Mouse (Mus musculus) midbrain, embryonic 15.5 days (tissue): ENCODE data around the gene Podxl. TPM values are rescaled to one million over a fixed set of nuclear protein-coding genes. Genes with fewer than 3 reads are reported as not detected.

Experiments
- ATAC-seq: fragments of 200-750 bp; cut with Nextera tagmentation; replicated peaks from 2 replicates; pipeline ENCODE4 v1.8.0; 2017; ENCODE audit warnings: moderate TSS enrichment
- H3K27ac ChIP-seq: fragments of 300-500 bp; sonication (generic); 2 replicates; pipeline ENCODE4 v1.5.1; 2015; ENCODE audit warnings: mild to moderate bottlenecking, inconsistent platforms
- H3K27me3 ChIP-seq: fragments of 300-500 bp; sonication (generic); replicated peaks from 2 replicates; pipeline ENCODE4 v1.6.1; 2015; ENCODE audit warnings: inconsistent platforms
- H3K36me3 ChIP-seq: fragments of 300-500 bp; sonication (generic); replicated peaks from 2 replicates; pipeline ENCODE4 v1.6.1; 2015; ENCODE audit warnings: inconsistent platforms
- H3K4me1 ChIP-seq: fragments of 300-500 bp; sonication (generic); 2 replicates; pipeline ENCODE4 v1.6.1; 2015; ENCODE audit warnings: inconsistent platforms
- H3K4me2 ChIP-seq: fragments of 300-500 bp; sonication (generic); 2 replicates; pipeline ENCODE4 v1.6.1; 2015; ENCODE audit warnings: inconsistent platforms, mild to moderate bottlenecking, moderate library complexity
- H3K4me3 ChIP-seq: fragments of 300-500 bp; sonication (generic); 2 replicates; pipeline ENCODE4 v1.5.1; 2015; ENCODE audit warnings: mild to moderate bottlenecking, inconsistent platforms
- H3K9ac ChIP-seq: fragments of 300-500 bp; sonication (generic); 2 replicates; pipeline ENCODE4 v1.6.1; 2015; ENCODE audit warnings: mild to moderate bottlenecking, inconsistent platforms
- H3K9me3 ChIP-seq: fragments of 300-500 bp; sonication (generic); 2 replicates; pipeline ENCODE4 v1.6.1; 2016; ENCODE audit warnings: inconsistent platforms
- WGBS: fragments of 180-500 bp; shearing (Covaris S2); methylation state at CpG from one replicate; pipeline ENCODE4 v1.1.7; 2015; ENCODE audit warnings: mixed read lengths; 5-methylcytosine and 5-hydroxymethylcytosine counted together
- polyA plus RNA-seq: library from polyadenylated mRNA; unstranded; fragments of >200 nt; fragmentation: Nextera tagmentation; extraction: Ambion mirVana; gene quantifications from 2 replicates; pipeline ENCODE4 v1.2.1, GENCODE M21; 2015

The Podxl gene
- polyA plus RNA-seq, 1 experiment from 2014 or later = 12.0 TPM

DNA sequence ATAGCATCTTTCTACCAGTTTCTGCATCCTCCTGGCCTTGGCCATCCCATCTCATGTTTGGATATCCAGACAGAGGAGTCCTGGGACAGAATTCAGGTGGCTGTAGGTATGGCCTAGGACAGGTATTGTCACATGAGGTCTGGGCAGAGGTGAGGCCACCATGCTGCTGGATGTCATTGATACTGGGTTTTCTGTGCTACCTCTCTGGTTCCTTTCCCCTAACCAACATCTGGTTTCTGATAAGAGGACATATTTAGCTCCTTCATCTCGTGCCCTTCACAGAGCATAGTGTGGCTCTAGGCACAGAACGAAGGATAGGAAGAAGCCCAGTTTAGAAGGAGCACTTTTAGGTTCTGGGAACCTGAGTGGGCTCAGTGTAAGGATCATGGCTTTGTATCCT is 28.3 kb upstream of the Podxl start:
- no peaks in the 10 kb centered on the region for H3K36me3 ChIP-seq
- no peaks in the 10 kb centered on the region for H3K9me3 ChIP-seq
- no peak overlapping the region for H3K4me3 ChIP-seq
- 89% methylated on average over 2 of the region's 2 CpGs for WGBS
- H3K27me3 ChIP-seq = no peaks in the 10 kb centered on the region
- no peak overlapping the region for H3K4me2 ChIP-seq
- peaks cover 11% of the 10 kb centered on the region for H3K4me1 ChIP-seq
- H3K9ac ChIP-seq = no peak overlapping the region
- no peak overlapping the region for H3K27ac ChIP-seq
- ATAC-seq = no peak

DNA sequence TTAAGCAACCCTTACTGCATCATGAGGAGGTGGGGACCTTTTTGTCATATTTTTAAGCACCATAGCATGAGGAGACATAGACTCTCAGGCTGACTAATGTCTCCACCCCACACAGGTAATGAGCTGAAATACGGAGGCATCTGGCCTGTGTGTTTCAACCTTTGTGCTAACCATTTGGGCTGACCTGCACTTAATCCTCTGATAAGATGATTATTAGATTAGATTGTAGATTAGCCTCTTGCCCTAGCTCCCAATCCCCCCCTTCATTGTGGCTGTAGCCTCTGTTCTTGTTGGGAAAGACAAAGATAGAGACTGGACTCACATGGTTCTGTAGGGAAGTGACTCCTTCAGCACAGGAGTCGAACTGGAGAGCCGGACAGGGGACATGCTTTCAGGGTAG is 27.9 kb upstream of the Podxl start:
- Histone ChIP-seq H3K27me3 (no peaks in the 10 kb centered on the region), H3K4me3 (no peak overlapping the region), H3K4me1 (peaks cover 6% of the 10 kb centered on the region), H3K9ac (no peak overlapping the region), H3K9me3 (no peaks in the 10 kb centered on the region), H3K27ac (no peak overlapping the region), H3K4me2 (no peak overlapping the region), H3K36me3 (no peaks in the 10 kb centered on the region)
- 79% methylated on average over 3 of the region's 3 CpGs for WGBS
- ATAC-seq = no peak

DNA sequence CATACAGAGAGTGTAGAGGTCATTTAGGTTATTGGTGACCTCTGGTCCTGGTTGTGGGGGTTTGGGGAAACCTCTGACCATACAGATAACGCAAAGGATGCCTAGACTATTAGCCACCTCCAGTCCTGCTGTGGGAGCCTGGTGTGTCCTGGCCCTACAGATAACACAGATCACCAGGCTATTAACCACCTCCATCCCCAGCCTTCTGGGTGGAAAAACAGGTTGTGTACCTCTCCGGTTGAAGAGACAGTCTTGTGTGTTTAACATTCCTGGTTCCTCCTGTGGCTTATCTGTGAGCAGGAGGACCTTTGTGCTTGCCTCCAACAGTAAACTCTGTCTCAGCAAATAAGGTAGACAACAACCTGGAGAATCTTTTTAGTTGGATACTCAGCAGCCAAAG is 27.0 kb upstream of the Podxl start:
- no peaks in the 10 kb centered on the region for H3K27me3 ChIP-seq
- no peak for ATAC-seq
- no peak overlapping the region for H3K4me2 ChIP-seq
- no peaks in the 10 kb centered on the region for H3K36me3 ChIP-seq
- no peaks in the 10 kb centered on the region for H3K9me3 ChIP-seq
- no peak overlapping the region for H3K4me3 ChIP-seq
- H3K4me1 ChIP-seq = no peaks in the 10 kb centered on the region
- H3K9ac ChIP-seq = no peak overlapping the region
- H3K27ac ChIP-seq = no peak overlapping the region
- 90% methylated on average over 2 of the region's 2 CpGs for WGBS

DNA sequence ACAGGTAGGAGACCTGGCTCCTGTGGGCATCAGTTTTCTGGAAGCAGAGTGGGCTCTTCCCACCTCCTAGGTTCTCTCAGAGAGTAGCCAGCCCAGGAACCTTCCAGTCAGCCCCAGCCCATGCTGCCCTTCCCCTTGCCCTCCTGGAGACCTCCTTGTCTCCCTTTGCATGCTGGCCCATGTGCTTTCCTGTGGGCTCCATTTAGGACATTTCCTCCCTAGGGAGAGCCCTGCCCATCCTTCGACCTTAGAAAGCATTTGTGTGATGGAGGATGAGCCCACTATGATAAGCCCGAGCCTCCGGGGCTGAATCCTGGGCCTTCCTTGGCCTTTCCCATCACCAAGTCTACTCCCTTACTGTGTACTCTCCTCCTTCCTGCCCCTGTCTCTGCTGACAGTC is 25.5 kb upstream of the Podxl start:
- Histone ChIP-seq H3K27ac (no peak overlapping the region), H3K27me3 (no peaks in the 10 kb centered on the region), H3K4me2 (no peak overlapping the region), H3K36me3 (no peaks in the 10 kb centered on the region), H3K4me1 (no peaks in the 10 kb centered on the region), H3K9ac (no peak overlapping the region), H3K9me3 (no peaks in the 10 kb centered on the region), H3K4me3 (no peak overlapping the region)
- ATAC-seq = no peak
- 92% methylated on average over 3 of the region's 3 CpGs for WGBS

DNA sequence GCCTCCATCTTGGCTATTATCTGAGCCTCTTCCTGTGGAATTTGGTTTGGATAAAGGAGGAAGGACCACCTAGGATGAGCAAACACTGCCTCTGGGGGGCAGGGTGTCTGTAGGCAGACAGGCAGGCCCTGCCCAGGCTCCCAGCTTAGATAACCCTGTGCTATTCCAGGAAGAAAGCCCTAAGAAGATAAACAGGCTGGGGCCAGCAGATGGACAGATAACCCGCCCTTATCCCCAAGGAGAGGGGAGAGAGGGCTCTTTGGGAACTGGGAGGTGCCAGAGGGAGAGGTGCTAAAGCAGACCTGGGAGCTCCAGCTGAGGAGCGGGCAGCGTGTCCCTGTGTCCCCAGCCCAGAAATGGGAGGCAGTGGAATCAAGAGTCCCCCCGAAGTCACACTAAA is 23.9 kb upstream of the Podxl start:
- 61% methylated on average over 4 of the region's 4 CpGs for WGBS
- H3K27me3 ChIP-seq = no peaks in the 10 kb centered on the region
- ATAC-seq = no peak
- no peaks in the 10 kb centered on the region for H3K4me1 ChIP-seq
- H3K9ac ChIP-seq = no peak overlapping the region
- H3K9me3 ChIP-seq = no peaks in the 10 kb centered on the region
- no peak overlapping the region for H3K27ac ChIP-seq
- H3K4me3 ChIP-seq = no peak overlapping the region
- H3K36me3 ChIP-seq = no peaks in the 10 kb centered on the region
- H3K4me2 ChIP-seq = no peak overlapping the region

DNA sequence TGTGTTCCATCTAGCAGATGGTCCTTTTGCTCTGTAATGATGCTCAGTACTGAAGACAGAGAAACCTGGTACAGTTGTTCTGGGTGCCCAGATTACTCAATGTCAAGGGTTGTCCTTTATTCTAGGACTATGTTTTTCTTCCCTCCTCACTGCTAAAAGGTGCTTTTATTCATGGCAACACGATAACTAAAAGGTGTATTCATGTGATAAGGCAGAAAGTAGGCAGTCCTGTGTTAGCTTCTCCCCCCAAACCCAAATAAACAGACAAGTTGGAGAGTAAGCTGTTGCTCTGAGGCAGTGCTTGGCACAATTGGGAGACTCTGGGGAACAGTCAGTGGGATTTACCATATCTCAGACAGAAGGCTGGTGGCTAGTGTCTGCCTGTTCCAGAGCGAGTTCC is 22.3 kb upstream of the Podxl start:
- no peak overlapping the region for H3K4me2 ChIP-seq
- ATAC-seq = no peak
- H3K36me3 ChIP-seq = no peaks in the 10 kb centered on the region
- H3K4me1 ChIP-seq = no peaks in the 10 kb centered on the region
- 86% methylated on average over 2 of the region's 2 CpGs for WGBS
- no peak overlapping the region for H3K4me3 ChIP-seq
- H3K9me3 ChIP-seq = no peaks in the 10 kb centered on the region
- H3K27me3 ChIP-seq = no peaks in the 10 kb centered on the region
- no peak overlapping the region for H3K27ac ChIP-seq
- no peak overlapping the region for H3K9ac ChIP-seq

DNA sequence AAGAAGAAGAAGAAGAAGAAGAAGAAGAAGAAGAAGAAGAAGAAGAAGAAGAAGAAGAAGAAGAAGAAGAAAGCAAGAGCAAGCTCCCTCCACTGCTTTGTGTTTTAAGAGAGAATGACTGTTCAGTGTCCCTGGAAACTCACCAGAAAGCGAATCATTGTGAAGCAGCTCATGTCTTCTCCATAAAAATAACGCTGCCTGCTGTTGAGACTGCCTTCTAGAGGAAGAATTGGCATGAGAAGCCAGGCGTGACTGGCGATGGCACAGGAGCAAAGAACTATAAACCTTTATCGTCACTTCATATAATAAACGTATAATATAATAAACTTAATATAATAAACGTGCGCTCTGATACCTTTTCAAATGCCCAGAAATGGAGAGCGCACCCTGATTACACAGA is 12.4 kb upstream of the Podxl start:
- Histone ChIP-seq H3K4me1 (no peaks in the 10 kb centered on the region), H3K4me3 (no peak overlapping the region), H3K27ac (no peak overlapping the region), H3K36me3 (no peaks in the 10 kb centered on the region), H3K27me3 (no peaks in the 10 kb centered on the region), H3K9me3 (no peaks in the 10 kb centered on the region), H3K4me2 (no peak overlapping the region), H3K9ac (no peak overlapping the region)
- WGBS = 85% methylated on average over 9 of the region's 9 CpGs
- ATAC-seq = no peak

DNA sequence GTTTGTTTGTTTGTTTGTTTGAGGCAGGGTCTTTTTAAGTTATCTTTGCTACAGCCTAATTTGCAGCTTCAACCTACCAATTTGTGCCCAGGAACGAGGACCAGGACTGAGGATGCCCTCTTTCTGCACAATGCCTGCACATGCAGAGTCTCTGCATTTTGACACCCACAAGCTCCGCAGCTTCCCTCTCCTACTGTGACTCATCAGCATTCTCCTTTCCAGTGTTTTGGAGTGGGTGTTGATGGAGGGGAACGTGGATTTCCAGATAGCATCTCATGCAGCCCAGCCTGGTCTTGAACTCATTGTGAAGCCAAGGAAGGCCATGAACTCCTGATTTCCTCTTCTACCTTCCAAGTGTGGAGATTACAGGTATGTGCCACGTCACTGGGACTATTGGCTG is 11.3 kb upstream of the Podxl start:
- no peak overlapping the region for H3K9ac ChIP-seq
- 78% methylated on average over 4 of the region's 4 CpGs for WGBS

DNA sequence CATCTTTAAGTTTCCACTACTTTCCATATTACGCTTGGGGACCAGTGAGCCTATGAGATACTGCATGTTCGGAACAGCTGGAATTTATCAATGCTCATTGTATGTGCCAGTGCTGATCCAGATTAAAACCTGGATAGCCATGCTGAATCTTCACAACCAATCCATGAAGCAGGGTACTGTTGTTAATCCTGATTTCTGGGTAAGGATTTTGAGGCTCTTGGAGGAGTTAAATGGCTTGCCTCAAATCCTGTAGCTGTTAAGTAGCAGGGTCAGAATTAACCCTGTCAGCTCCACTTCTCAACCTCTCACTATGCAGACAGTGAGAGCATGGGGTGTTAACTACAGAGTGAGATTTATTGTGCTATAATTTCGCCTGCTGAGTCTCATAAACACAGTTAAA is 7.7 kb upstream of the Podxl start:
- no peak for ATAC-seq
- no peak overlapping the region for H3K4me2 ChIP-seq
- no peaks in the 10 kb centered on the region for H3K27me3 ChIP-seq
- H3K36me3 ChIP-seq = no peaks in the 10 kb centered on the region
- H3K4me3 ChIP-seq = no peak overlapping the region
- no peaks in the 10 kb centered on the region for H3K4me1 ChIP-seq
- H3K27ac ChIP-seq = no peak overlapping the region
- 57% methylated on average over 3 of the region's 3 CpGs for WGBS
- no peak overlapping the region for H3K9ac ChIP-seq
- H3K9me3 ChIP-seq = no peaks in the 10 kb centered on the region

More for the DNA sequence above, 11.3 kb upstream of the Podxl start:
- Histone ChIP-seq H3K9me3 (no peaks in the 10 kb centered on the region), H3K27me3 (no peaks in the 10 kb centered on the region), H3K4me2 (no peak overlapping the region), H3K36me3 (no peaks in the 10 kb centered on the region), H3K4me3 (no peak overlapping the region), H3K4me1 (no peaks in the 10 kb centered on the region), H3K27ac (no peak overlapping the region)
- ATAC-seq = no peak

DNA sequence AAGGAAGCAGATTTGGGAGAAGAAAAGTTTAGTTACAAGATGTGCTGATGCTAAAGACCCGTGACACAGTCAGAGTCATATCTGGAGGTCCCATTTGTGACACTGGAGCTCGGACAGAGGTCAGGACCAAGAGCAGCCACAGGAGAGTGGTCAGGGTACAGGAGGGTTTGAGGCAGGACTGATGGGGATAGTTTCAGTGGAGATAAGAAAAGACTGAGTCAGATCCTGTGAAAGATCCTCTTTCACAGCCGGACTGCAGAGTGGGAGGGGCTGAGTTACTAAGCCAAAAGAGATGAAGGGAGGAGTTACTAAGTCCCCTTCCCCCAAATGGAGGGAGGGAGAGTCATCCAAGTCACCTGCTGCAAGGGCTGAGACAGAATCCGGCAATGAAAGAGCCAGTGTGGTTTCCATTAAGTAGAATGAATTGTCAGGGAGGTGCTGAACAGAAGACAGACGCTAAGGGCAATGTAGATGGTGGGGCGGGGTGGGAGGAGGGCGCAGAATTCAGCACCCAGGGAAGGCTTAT is 4.4 kb upstream of the Podxl start:
- H3K4me3 ChIP-seq = no peak overlapping the region
- H3K27ac ChIP-seq = no peak overlapping the region
- 25% methylated on average over 7 of the region's 7 CpGs for WGBS
- peaks cover 9% of the 10 kb centered on the region for H3K4me1 ChIP-seq
- ATAC-seq = no peak
- H3K27me3 ChIP-seq = no peaks in the 10 kb centered on the region
- no peak overlapping the region for H3K9ac ChIP-seq
- no peaks in the 10 kb centered on the region for H3K36me3 ChIP-seq
- H3K9me3 ChIP-seq = no peaks in the 10 kb centered on the region
- H3K4me2 ChIP-seq = no peak overlapping the region

DNA sequence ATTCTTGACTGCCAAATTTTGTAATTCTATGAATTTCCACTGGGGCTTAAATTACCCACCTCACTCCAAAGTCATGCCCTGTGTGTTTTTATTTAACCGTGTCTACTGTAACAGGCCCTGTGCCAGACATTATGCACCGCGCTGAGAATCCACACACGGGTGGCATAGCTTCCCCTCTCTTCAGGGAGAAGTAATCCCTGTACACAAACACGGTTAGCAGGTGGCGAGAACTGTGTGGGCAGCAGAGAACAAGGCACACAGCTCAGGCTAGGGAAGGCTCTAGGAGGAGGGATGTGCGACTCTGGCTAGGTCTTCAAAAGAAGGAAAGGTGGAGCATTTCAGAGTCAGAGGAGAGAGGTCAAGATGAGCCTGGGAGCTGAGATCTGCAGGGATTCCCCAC is 3.4 kb upstream of the Podxl start:
- Histone ChIP-seq H3K9me3 (no peaks in the 10 kb centered on the region), H3K9ac (no peak overlapping the region), H3K27me3 (no peaks in the 10 kb centered on the region), H3K4me1 (peaks cover 16% of the 10 kb centered on the region), H3K4me2 (no peak overlapping the region), H3K4me3 (no peak overlapping the region), H3K27ac (no peak overlapping the region), H3K36me3 (no peaks in the 10 kb centered on the region)
- 23% methylated on average over 7 of the region's 7 CpGs for WGBS
- no peak for ATAC-seq

DNA sequence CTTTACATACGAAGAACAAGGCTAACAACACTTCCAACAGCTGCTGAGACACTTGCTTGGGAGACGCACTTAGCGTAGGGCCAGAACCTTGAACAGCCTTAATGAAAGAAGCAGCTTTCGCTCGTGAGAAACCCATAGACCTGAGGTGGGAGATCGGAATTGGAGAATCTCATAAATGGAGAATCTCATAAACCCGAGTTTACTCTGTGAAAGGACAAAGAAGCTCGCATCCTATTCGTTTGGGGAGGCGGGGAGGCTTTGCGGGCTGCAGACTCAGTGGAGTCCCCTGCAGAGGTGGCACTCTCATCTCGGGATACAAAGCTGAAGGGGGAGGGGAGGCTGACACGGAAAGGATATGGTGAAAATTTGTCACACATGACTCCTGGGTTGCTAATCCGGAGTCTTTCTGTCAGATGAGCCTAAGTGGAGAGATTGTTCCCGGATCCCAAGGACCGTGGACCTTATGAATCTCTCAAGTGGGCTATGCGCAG is 1.2 kb upstream of the Podxl start:
- H3K9me3 ChIP-seq = no peaks in the 10 kb centered on the region
- H3K9ac ChIP-seq = peak overlapping the region; percentile 4; the same call in 1 of the 2 replicates
- H3K4me1 ChIP-seq = peaks cover 31% of the 10 kb centered on the region
- no peaks in the 10 kb centered on the region for H3K36me3 ChIP-seq
- 2% methylated on average over 17 of the region's 17 CpGs for WGBS
- peak overlapping the region; percentile 73 for H3K4me3 ChIP-seq
- no peak for ATAC-seq
- H3K4me2 ChIP-seq = peak overlapping the region; percentile 90
- H3K27ac ChIP-seq = no peak overlapping the region
- no peaks in the 10 kb centered on the region for H3K27me3 ChIP-seq

DNA sequence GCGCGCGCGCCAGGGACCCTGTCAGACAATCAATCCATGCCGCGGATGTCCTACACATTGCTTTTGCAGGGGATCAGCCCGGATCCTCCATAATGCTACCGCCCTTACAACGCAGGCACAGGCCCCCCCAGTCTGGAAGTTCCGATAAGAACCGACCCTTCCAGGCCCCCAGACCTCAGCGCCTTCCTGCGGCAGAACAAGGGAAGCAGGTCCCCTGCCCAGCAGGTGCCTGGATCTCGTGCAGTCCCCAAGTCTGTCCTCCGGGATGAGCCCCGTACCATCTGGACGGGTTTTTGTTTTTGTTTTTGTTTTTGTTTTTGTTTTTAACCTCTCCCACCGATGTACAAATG is 376 bp upstream of the Podxl start:
- ATAC-seq = peak; percentile 59
- peak overlapping the region; percentile 66 for H3K27ac ChIP-seq

More for the DNA sequence above, 376 bp upstream of the Podxl start:
- Histone ChIP-seq H3K9me3 (no peaks in the 10 kb centered on the region), H3K27me3 (no peaks in the 10 kb centered on the region), H3K4me3 (peak overlapping the region; percentile 73), H3K4me1 (peaks cover 35% of the 10 kb centered on the region), H3K36me3 (no peaks in the 10 kb centered on the region), H3K4me2 (peak overlapping the region; percentile 90), H3K9ac (peak overlapping the region; percentile 72)
- 1% methylated on average over 18 of the region's 18 CpGs for WGBS
